Mouse (Mus musculus) ES-Bruce4 (cell line): ENCODE measurements around the gene Cpe.

Experiments used
- CTCF ChIP-seq: IDR thresholded peaks from one replicate; pipeline ENCODE4 v1.8.1; 2011; ENCODE audit warnings: low read depth, low read length
- EP300 ChIP-seq: IDR thresholded peaks from 2 replicates; pipeline ENCODE4 v1.6.1; 2011; ENCODE audit warnings: low read depth, low read length; ENCODE audit not compliant: insufficient read depth
- POLR2A ChIP-seq: IDR thresholded peaks from one replicate; pipeline ENCODE4 v1.8.1; 2011; ENCODE audit warnings: low read length; ENCODE audit not compliant: insufficient read depth

GRCm38 (mm10) chr8:64736767-64737323 is 44.0 kb upstream of the Cpe start:
- no peak for TF ChIP-seq CTCF
- TF ChIP-seq POLR2A = no peak
- TF ChIP-seq EP300 = no peak
